22 mouse cellular contexts compared by ENCODE assay signal in the genomic region with DNA sequence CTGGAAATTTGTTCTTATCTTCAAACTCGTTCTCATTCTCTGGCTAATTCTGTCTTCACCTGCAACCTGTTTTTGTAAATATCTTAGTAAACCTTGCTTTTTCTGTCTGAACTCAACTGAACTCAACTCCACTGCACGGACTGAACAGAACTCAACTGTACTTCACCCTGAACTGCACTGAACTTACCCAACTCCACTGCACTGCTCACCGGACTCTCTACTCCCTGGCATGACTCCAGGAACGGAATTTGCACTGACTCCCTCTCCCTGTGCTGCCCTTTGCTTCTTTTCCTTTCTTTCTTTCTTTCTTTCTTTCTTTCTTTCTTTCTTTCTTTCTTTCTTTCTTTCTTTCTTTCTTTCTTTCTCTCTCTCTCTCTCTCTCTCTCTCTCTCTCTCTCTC.
"Had no signal": no experiment of that assay in that cellular context is flagged by ENCODE, and none has a peak within 500 bp of the region (broad histone marks: within the 10 kb centered on the region; RNA-seq: fewer than 3 reads in every experiment).

No protein-coding gene starts in this region.

- DNase-seq: layer of hippocampus, postnatal 36 days; lung, adult 18-20 months; lung, postnatal 10 days; lung, postnatal 36 days; retina, postnatal 1 day; right cerebral cortex, postnatal 25 days; spleen, adult 18-20 months; thymus, postnatal 25 days had no signal

- ATAC-seq: intestine, postnatal 0 days; midbrain, embryonic 13.5 days; midbrain, embryonic 16.5 days had no signal

- H3K27ac ChIP-seq: hindbrain, embryonic 15.5 days; left cerebral cortex, adult 2 months; limb, embryonic 12.5 days; limb, embryonic 15.5 days; liver, embryonic 14.5 days; lung, embryonic 15.5 days; midbrain, embryonic 10.5 days; midbrain, embryonic 13.5 days; neural tube, embryonic 13.5 days; stomach, embryonic 15.5 days had no signal

- H3K9ac ChIP-seq: hindbrain, embryonic 15.5 days; limb, embryonic 12.5 days; limb, embryonic 15.5 days; liver, embryonic 14.5 days; lung, embryonic 15.5 days; midbrain, embryonic 13.5 days; neural tube, embryonic 13.5 days; stomach, embryonic 15.5 days had no signal

- H3K36me3 ChIP-seq: hindbrain, embryonic 15.5 days; limb, embryonic 12.5 days; limb, embryonic 15.5 days; lung, embryonic 15.5 days; midbrain, embryonic 10.5 days; midbrain, embryonic 13.5 days; neural tube, embryonic 13.5 days; stomach, embryonic 15.5 days had no signal

- H3K27me3 ChIP-seq: hindbrain, embryonic 15.5 days; limb, embryonic 12.5 days; limb, embryonic 15.5 days; lung, embryonic 15.5 days; megakaryocyte, embryonic 14.5 days; midbrain, embryonic 13.5 days; neural tube, embryonic 13.5 days; stomach, embryonic 15.5 days had no signal

- H3K4me1 ChIP-seq: hindbrain, embryonic 15.5 days; limb, embryonic 12.5 days; limb, embryonic 15.5 days; lung, embryonic 15.5 days; megakaryocyte, embryonic 14.5 days; midbrain, embryonic 10.5 days; midbrain, embryonic 13.5 days; neural tube, embryonic 13.5 days; stomach, embryonic 15.5 days had no signal

- H3K4me2 ChIP-seq: hindbrain, embryonic 15.5 days; limb, embryonic 12.5 days; limb, embryonic 15.5 days; lung, embryonic 15.5 days; midbrain, embryonic 13.5 days; neural tube, embryonic 13.5 days; stomach, embryonic 15.5 days had no signal

- H3K4me3 ChIP-seq: hindbrain, embryonic 15.5 days; left cerebral cortex, adult 2 months; limb, embryonic 12.5 days; limb, embryonic 15.5 days; lung, embryonic 15.5 days; megakaryocyte, embryonic 14.5 days; midbrain, embryonic 10.5 days; midbrain, embryonic 13.5 days; myocyte; neural tube, embryonic 13.5 days; stomach, embryonic 15.5 days had no signal

- H3K9me3 ChIP-seq: hindbrain, embryonic 15.5 days; limb, embryonic 12.5 days; limb, embryonic 15.5 days; lung, embryonic 15.5 days; midbrain, embryonic 10.5 days; midbrain, embryonic 13.5 days; neural tube, embryonic 13.5 days; stomach, embryonic 15.5 days had no signal
